In genomic region chr14:25396990-25397531, GRCm38 (mm10) we compare ENCODE assay signal across 8 mouse cellular contexts.
DNase-seq lines count a peak whose midpoint lies in the region; ATAC-seq and TF ChIP-seq lines count a peak whose summit lies in the region.

No protein-coding gene starts in this region.

- H3K4me3 ChIP-seq in forebrain, embryonic 14.5 days (ENCODE audit: low read depth, low read length), result no peak overlapping the region
- H3K4me3 ChIP-seq in limb, embryonic 13.5 days, result 0 out of 2 replicates have a peak overlapping the region, but pooled peaks have one; percentile 2
- H3K4me3 ChIP-seq in midbrain, embryonic 16.5 days (ENCODE audit: low read depth, low read length), result no peak overlapping the region
- no peak overlapping the region for H3K4me3 ChIP-seq in layer of hippocampus, adult 2 months

- no peaks in the 10 kb centered on the region for H3K27me3 ChIP-seq in forebrain, embryonic 14.5 days (replicated peaks; ENCODE audit: control insufficient read depth, insufficient read depth, low read length)
- H3K27me3 ChIP-seq in limb, embryonic 13.5 days, result no peaks in the 10 kb centered on the region
- H3K27me3 ChIP-seq in midbrain, embryonic 16.5 days (ENCODE audit: control insufficient read depth, insufficient read depth, low read depth, low read length), result no peaks in the 10 kb centered on the region

- H3K4me1 ChIP-seq in forebrain, embryonic 14.5 days (ENCODE audit: control insufficient read depth, insufficient read depth, low read length), result peaks cover 24% of the 10 kb centered on the region
- peaks cover 20% of the 10 kb centered on the region for H3K4me1 ChIP-seq in limb, embryonic 13.5 days
- H3K4me1 ChIP-seq in midbrain, embryonic 16.5 days (ENCODE audit: control insufficient read depth, insufficient read depth, low read length), result peaks cover 20% of the 10 kb centered on the region

- WGBS in forebrain, embryonic 14.5 days, result 2% methylated on average over 9 of the region's 9 CpGs
- 2% methylated on average over 9 of the region's 9 CpGs for WGBS in limb, embryonic 13.5 days
- WGBS in midbrain, embryonic 16.5 days, result 3% methylated on average over 9 of the region's 9 CpGs

- no peaks in the 10 kb centered on the region for H3K9me3 ChIP-seq in forebrain, embryonic 14.5 days (replicated peaks; ENCODE audit: control insufficient read depth, low read length)
- H3K9me3 ChIP-seq in limb, embryonic 13.5 days, result no peaks in the 10 kb centered on the region
- no peaks in the 10 kb centered on the region for H3K9me3 ChIP-seq in midbrain, embryonic 16.5 days (replicated peaks; ENCODE audit: control insufficient read depth, low read length, poor library complexity, severe bottlenecking)

- H3K27ac ChIP-seq in forebrain, embryonic 14.5 days (ENCODE audit: low read depth, low read length), result peak overlapping the region; percentile 87
- H3K27ac ChIP-seq in limb, embryonic 13.5 days, result peak overlapping the region; percentile 58
- peak overlapping the region; percentile 82 for H3K27ac ChIP-seq in midbrain, embryonic 16.5 days (ENCODE audit: low read length)
- H3K27ac ChIP-seq in layer of hippocampus, adult 2 months, result no peak overlapping the region; the same call in 1 of the 2 replicates

- H3K36me3 ChIP-seq in forebrain, embryonic 14.5 days (ENCODE audit: control insufficient read depth, insufficient read depth, low read length), result no peaks in the 10 kb centered on the region
- H3K36me3 ChIP-seq in limb, embryonic 13.5 days, result no peaks in the 10 kb centered on the region
- no peaks in the 10 kb centered on the region for H3K36me3 ChIP-seq in midbrain, embryonic 16.5 days (ENCODE audit: control insufficient read depth, insufficient read depth, low read length)

- peak; percentile 45 to 55 for DNase-seq in urinary bladder, adult 18-20 months (ENCODE audit: low spot score in 2 of 2)
- no peak for DNase-seq in urinary bladder, postnatal 10 days (ENCODE audit: low spot score)
- DNase-seq in forebrain, embryonic 14.5 days (ENCODE audit: low spot score), result peak; percentile 89
- peak; percentile 75 for DNase-seq in heart, postnatal 4 days
- no peak for DNase-seq in layer of hippocampus, adult 2 months (ENCODE audit: low spot score in 2 of 2)
- no peak for DNase-seq in layer of hippocampus, postnatal 10 days (ENCODE audit: low spot score in 2 of 2)

- peak overlapping the region; percentile 22; the same call in 1 of the 2 replicates for H3K9ac ChIP-seq in forebrain, embryonic 14.5 days (ENCODE audit: low read length)
- H3K9ac ChIP-seq in limb, embryonic 13.5 days, result no peak overlapping the region
- H3K9ac ChIP-seq in midbrain, embryonic 16.5 days (ENCODE audit: low read depth, low read length), result no peak overlapping the region

- peak; percentile 85 for ATAC-seq in forebrain, embryonic 14.5 days
- ATAC-seq in limb, embryonic 13.5 days (ENCODE audit: low FRiP score, low read depth), result peak; percentile 82; the same call in 1 of the 2 replicates
- ATAC-seq in midbrain, embryonic 16.5 days, result peak; percentile 40; the same call in 1 of the 2 replicates

- TF ChIP-seq CTCF in layer of hippocampus, adult 2 months (conservative IDR thresholded peaks at IDR 0.05), result no peak

- H3K4me2 ChIP-seq in forebrain, embryonic 14.5 days (ENCODE audit: low read length), result peak overlapping the region; percentile 27
- H3K4me2 ChIP-seq in limb, embryonic 13.5 days (replicated peaks), result peak overlapping the region; percentile 39
- peak overlapping the region; percentile 6 for H3K4me2 ChIP-seq in midbrain, embryonic 16.5 days (ENCODE audit: low read length)

Comparison
In these comparisons a context has a peak if more than half of its experiments do, and no peak if none do; other contexts are left out.
1. DNase-seq: peak in urinary bladder, adult 18-20 months (2 of 2), forebrain, embryonic 14.5 days (single experiment) and heart, postnatal 4 days (single experiment); none in urinary bladder, postnatal 10 days (single experiment), layer of hippocampus, adult 2 months (0 of 2) and layer of hippocampus, postnatal 10 days (0 of 2).
2. Peak in every context shown above with its lines, with median percentiles within 50 percentile points of each other: ATAC-seq and H3K4me2 ChIP-seq.